Mouse (Mus musculus): ENCODE measurements around the gene Arid5a.

Arid5a gene

GRCm38 (mm10) chr1:36307495-36308280 lies at the start of gene Arid5a:
TSS of gene Arid5a (plus strand) at chr1:36307733.
- DNase-seq (ENCODE audit: low spot score in 2 of 2), result peak; percentile 61 to 84

DNA sequence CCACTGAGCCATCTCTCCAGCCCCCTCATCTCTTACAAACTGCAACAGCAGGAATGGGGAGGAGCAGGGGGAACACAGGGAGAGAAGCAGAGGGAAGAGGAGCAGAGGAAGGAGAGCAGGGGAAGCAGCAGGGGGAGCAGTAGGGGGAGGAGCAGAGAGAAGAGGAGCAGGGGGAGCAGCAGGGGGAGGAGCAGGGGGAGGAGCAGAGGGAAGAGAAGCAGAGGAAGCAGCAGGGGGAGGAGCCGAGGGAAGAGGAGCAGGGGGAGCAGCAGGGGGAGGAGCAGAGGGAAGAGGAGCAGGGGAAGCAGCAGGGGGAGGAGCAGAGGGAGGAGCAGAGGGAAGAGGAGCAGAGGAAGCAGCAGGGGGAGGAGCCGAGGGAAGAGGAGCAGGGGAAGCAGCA lies 48.9 kb upstream of the Arid5a start:
- DNase-seq (ENCODE audit: low spot score in 2 of 2), result no peak

DNA sequence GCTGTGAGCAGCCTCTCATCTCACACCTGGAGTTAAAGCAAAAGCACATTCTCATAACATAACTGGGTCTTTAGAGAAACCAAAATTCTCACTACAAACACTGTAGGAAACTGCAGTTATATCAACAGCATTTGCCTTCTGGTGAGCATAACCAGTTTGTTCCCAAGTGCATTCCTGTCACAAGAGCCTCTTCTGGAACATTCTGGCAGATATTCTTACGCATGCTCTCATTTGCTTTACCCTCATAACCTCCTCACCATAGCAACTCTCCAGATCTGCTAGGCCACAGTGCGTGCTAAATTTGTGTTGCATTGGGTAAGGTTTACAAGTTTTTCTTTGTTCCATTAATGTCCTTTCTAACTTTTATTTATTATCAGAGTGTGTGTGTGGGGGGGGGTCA lies 48.3 kb upstream of the Arid5a start:
- no peak for DNase-seq (ENCODE audit: low spot score in 2 of 2)

- no peak for DNase-seq (ENCODE audit: low spot score in 2 of 2)
Measured at GRCm38 (mm10) chr1:36260418-36260817, 47.1 kb upstream of the Arid5a start.

GRCm38 (mm10) chr1:36261708-36262504 lies 45.6 kb upstream of the Arid5a start:
- DNase-seq (ENCODE audit: low spot score in 2 of 2), result no peak

GRCm38 (mm10) chr1:36263833-36264488 lies 43.6 kb upstream of the Arid5a start:
- DNase-seq (ENCODE audit: low spot score in 2 of 2), result no peak

DNA sequence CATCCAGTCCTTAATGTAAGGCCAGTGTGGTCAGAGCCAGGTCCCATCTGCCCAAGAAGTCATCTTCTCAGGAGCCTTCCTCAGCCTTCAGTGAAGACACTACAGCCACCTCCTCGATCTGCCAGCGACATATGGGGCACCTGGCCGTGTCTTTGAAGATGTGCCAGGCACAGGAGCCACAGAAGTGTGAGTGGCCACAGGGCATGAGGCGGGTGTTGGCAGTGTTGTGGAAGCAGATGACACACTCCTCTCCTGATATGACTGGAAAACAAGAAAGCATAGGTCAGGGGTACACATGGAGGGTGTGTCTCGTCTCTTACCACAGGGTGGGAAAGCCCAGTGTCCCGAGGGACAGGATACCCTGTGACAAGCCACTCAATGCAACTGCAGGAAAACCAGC lies 41.2 kb upstream of the Arid5a start:
- DNase-seq (ENCODE audit: low spot score in 2 of 2), result no peak

DNA sequence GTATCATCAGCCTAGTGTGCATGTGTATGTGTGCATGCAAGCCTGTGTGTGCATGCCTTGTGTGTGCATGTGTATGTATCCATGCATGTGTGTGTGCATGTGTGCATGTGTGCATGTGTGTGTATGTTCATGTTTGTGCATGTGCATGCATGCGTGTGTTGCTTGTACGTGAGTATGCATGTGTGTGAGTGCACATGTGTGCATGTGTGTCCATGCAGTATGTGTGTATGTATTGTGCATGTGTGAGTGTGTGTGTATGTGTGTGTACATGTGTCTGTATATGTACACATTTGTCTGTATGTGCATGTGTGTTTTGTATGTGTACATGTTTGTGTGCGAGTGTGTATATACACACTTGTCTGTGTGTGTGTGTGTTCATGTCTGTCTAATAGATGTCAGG lies 39.9 kb upstream of the Arid5a start:
- DNase-seq (ENCODE audit: low spot score in 2 of 2), result no peak

DNA sequence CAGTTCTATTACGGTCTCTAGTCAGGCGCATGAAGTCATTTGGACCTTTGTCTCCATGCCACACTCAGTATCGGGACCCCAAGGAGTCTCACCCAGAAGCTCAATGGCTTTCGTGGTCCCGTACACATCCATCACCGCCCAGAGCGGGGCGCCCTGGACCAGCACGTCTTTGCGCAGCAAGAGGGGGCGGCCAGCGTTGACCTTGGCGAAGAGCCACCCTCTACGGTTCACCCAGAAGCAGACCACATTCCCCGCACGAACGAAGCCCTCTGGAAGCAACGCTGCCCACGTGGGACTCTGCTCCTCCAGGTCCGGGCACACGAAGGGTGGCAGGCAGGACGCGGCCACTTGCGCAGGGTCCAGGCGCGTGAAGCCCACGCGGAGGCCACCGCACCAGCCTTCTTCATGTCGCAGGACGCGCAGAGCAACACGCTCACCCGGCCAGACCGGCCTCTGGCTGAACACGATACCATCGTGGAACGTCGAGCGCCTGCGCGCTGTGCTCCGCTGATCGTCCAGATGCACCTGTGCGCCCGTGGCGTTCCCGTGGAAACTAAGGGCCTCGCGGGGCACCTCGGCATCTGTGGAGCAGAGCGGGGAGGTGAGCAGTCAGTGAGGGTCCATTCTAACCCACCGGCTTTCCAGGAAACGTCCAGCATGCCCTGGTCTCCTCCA lies 38.3 kb upstream of the Arid5a start:
- DNase-seq (ENCODE audit: low spot score in 2 of 2), result no peak

GRCm38 (mm10) chr1:36270666-36271065 lies 36.9 kb upstream of the Arid5a start:
- DNase-seq (ENCODE audit: low spot score in 2 of 2), result no peak

DNA sequence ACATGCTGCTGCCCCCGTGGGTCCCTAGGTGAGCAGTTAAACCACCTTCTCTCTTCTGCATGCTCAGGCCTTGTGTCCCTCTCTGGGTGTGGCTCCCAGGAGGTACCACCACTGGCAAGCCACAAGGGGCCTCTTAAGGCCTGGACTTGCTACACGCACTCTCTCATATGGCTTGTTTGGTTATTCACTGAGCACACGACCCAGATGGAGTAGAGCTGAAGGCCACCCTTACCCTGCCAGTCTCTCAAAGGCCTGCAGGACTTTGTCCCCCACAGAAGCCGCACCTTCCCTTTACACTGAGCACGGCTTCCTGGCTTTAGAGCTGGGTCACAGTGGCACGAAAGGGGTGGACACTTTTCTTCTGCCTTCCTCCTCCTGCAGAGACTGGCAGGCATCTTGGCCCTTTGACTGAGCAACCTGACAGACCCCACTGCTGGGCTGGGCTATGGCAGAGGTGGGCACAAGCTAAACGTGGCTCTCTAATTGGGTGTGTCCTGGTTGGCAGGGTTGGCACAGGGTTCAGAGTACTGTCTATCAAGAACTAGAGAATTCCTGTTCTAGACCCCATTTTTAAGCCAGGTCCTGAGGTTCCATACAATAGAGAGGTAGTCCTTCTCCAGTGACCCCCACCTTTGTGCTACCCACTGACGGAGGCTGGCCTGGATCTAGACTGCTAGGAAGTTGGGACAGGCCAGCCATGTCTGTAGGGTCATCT lies 35.9 kb upstream of the Arid5a start:
- no peak for DNase-seq (ENCODE audit: low spot score in 2 of 2)

- DNase-seq (ENCODE audit: low spot score in 2 of 2), result no peak
Measured at GRCm38 (mm10) chr1:36272546-36272945, 35.0 kb upstream of the Arid5a start.

DNA sequence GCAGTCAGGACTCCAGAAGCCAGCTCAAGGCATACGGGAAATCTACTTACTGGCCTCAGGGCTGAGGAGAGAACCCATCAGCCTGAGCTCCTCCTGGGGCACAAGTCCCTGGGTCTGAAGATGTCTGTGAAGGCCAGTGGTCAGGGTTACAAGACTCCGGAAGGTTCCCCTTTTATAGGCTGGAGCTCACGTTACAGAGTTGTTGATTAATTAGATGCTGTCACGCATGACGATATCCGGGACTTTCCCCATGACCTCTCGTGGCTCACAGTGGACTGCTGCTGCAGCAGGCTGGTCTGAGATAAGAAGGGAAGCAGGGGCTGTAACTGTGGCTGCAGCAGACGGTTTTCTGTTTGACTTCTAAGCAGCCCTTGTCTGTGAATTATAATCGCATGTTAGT lies 34.2 kb upstream of the Arid5a start:
- DNase-seq (ENCODE audit: low spot score in 2 of 2), result no peak

- no peak for DNase-seq (ENCODE audit: low spot score in 2 of 2)
Measured at GRCm38 (mm10) chr1:36274455-36274854, 33.1 kb upstream of the Arid5a start, which contains the start of gene Neurl3. TSS of gene Neurl3 (minus strand) at chr1:36274679.

- DNase-seq (ENCODE audit: low spot score in 2 of 2), result no peak
Measured at GRCm38 (mm10) chr1:36275635-36276389, 31.7 kb upstream of the Arid5a start.

GRCm38 (mm10) chr1:36277267-36278060 lies 30.1 kb upstream of the Arid5a start:
- DNase-seq (ENCODE audit: low spot score in 2 of 2), result peak; percentile 65 to 79

DNA sequence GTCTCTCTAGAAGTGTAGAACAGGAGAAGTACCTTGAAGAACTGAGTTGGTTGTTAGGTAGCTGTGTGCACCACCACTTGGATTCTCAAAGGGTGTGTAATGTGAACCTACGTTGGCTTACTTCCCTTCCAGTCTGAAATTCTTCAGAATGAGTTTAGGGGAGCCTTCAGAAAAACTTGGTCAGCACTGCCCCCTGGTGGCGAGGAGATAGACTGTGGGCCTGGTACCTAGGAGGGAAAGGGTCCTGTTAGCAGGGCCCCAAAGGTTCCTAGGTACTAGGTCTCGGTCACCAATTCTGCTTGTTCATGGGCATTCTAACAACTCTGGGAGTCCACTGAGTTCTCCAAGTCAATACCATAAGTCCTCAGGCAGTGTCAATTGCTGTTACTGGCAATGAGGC lies 28.3 kb upstream of the Arid5a start:
- peak; percentile 80 to 82 for DNase-seq (ENCODE audit: low spot score in 2 of 2)

DNA sequence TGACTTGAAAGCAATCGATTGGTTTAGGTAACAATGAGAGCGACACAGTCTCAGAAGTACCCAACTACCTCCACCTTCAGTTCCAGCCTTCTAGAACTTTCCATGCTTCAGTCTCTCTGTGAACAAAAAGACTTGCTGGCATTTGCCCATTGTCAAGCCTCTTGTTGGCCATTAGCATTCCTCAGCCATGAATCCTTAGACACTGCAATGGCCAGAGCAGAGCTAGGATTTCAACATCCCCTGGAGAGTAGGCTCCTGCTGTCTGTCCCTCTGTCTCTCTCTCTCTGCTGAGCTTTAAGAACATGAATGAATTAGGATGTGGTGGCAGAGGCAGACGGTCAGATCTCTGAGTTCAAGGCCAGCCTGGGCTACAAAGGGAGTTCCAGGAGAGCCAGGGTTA lies 26.6 kb upstream of the Arid5a start:
- no peak for DNase-seq (ENCODE audit: low spot score in 2 of 2)

GRCm38 (mm10) chr1:36281849-36282248 lies 25.7 kb upstream of the Arid5a start:
- DNase-seq (ENCODE audit: low spot score in 2 of 2), result no peak

GRCm38 (mm10) chr1:36293470-36293869 lies 14.1 kb upstream of the Arid5a start:
- DNase-seq (ENCODE audit: low spot score in 2 of 2), result no peak
